Mouse (Mus musculus): ENCODE results near the gene Olfr288. TPM values are rescaled to one million over a fixed set of nuclear protein-coding genes. Genes with fewer than 3 reads are reported as not detected.
A peak's percentile ranks its signal among the peaks of the same experiment; 100 is the strongest.

The Olfr288 gene
- polyA plus RNA-seq, 1 experiment: not detected

DNA sequence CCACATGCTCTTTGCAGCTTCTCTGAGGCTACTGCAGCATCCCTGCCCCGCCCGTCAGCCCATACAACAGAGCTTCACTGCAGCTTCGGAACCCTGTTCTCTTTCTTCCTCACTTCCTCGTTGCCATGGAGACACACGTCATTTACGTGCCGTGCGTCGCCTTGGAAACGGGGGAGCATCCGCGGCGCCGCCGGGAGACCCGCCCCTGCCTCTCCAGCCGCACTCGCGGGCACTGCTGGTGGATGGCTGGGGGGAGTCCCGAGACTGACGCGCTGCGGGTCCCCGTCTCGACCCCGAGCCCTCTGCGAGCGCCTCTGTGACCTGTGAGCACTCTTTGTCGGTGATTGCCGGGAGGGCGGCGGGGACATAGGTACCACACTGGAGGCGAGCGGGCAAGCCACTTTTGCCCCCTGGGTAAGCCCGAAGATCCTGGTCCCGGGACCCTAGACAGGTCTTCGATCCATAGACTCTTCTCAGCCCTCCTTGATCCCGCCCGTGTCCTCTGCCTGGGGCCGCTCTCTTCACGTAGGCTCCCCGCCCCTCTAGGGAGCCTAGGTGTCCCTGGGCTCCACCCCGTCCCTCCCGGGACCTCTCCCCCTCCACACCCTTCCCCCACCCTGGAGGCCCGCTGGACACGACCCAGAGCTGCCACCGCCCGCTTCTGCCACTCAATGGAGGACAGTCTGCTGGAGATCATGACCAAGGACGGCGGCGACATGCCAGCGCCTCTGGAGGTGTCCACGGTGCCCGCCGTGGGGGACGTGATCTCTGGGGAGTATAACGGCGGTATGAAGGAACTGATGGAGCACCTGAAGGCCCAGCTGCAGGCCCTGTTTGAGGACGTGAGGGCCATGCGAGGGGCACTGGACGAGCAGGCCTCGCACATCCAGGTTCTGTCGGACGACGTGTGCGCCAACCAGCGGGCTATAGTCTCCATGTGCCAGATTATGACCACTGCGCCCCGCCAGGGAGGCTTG, 27.4 kb downstream of the Olfr288 start:
- H3K4me3 ChIP-seq (ENCODE audit: extremely low read depth, insufficient read depth, insufficient read length): peak overlapping the region; percentile 44; the same call in 1 of the 2 replicates
- DNase-seq (ENCODE audit: low read depth in 1 of 2, low spot score in 2 of 2): peak; percentile 54 to 66
- H3K36me3 ChIP-seq (ENCODE audit: control insufficient read depth, insufficient read depth, low read length): no peaks in the 10 kb centered on the region
- peaks cover 19% of the 10 kb centered on the region for H3K27me3 ChIP-seq (ENCODE audit: control insufficient read depth, insufficient read depth, low read length)
- TF ChIP-seq POLR2A (IDR thresholded peaks at IDR 0.05; ENCODE audit: low read depth, low read length) (no peak), CTCF (IDR thresholded peaks at IDR 0.05; ENCODE audit: extremely low read depth, insufficient read depth, insufficient read length, insufficient replicate concordance) (no peak)
- WGBS: 6% methylated on average over 69 of the region's 69 CpGs
- peaks cover 7% of the 10 kb centered on the region for H3K4me1 ChIP-seq (ENCODE audit: control insufficient read depth, insufficient read depth, insufficient read length)
- no peak overlapping the region for H3K27ac ChIP-seq (ENCODE audit: insufficient read depth, low read length)

DNA sequence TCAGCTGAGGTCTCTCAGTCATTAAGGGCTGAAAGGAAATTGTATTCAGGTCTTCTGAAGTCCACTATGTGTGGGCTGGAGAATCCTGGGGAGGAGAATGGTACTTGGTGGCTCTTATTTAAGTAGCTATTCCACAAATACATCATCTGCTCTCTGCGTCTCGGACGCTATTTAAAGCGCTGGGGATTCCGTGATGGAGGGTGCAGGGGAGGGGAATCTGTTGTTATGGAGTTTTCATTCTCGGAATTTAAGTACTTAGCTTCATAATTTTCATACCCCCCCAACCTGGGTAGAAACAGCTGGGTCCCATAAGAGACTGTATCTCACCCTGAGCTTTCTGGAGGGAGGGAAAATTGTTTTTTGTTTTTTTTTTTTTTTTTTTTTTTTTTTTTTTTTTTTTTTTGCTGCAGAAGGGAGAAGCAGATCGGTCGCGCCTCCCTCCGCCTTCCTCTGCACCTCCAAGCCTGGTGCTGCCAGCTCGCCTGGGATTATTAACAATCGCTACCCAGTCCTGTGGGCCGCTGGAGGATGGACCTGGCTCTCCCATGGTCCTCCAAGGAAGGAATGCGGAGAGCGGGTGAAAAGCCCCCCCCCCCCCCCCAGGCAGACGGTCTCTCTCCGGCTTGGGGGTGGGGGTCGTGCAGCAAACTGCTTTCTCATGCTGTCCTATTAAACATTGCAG, 28.2 kb downstream of the Olfr288 start, which contains the start of gene Ccdc184:
Gene Ccdc184, plus strand, starts transcription at position 196 of the 682 bp plus-strand sequence.
- WGBS: 7% methylated on average over 18 of the region's 18 CpGs
- Histone ChIP-seq H3K4me1 (ENCODE audit: control insufficient read depth, insufficient read depth, insufficient read length) (peaks cover 7% of the 10 kb centered on the region), H3K36me3 (ENCODE audit: control insufficient read depth, insufficient read depth, low read length) (no peaks in the 10 kb centered on the region), H3K27ac (ENCODE audit: insufficient read depth, low read length) (no peak within 1 kb of the TSS), H3K27me3 (ENCODE audit: control insufficient read depth, insufficient read depth, low read length) (peaks cover 19% of the 10 kb centered on the region), H3K4me3 (ENCODE audit: extremely low read depth, insufficient read depth, insufficient read length) (peak within 1 kb of the TSS; percentile 44; the same call in 1 of the 2 replicates)
- no peak for TF ChIP-seq CTCF (IDR thresholded peaks at IDR 0.05; ENCODE audit: extremely low read depth, insufficient read depth, insufficient read length, insufficient replicate concordance)
- TF ChIP-seq POLR2A (IDR thresholded peaks at IDR 0.05; ENCODE audit: low read depth, low read length): no peak
- no peak for DNase-seq (ENCODE audit: low read depth in 1 of 2, low spot score in 2 of 2)

DNA sequence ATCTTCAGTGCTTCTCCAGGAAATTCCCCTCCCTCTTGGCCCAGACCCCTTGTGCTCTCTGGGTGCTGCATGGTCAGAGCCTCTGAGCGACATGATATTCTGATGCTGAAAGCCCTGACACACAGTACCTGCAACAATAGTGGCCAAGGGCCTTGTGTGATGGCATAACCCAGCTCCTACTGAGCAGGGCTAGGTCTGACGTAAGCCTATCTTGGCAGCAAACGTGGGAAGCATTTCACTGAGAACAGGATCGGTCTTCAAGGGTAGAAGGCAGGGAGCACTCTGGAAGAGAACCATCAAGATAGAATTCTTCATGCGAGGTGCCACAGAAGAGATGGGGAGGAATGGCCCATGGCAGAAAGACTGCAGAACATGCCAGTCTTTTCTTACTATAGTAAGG, 29.8 kb downstream of the Olfr288 start, which contains the start of gene Asb8:
Gene Asb8, minus strand, starts transcription at position 101 of the 400 bp plus-strand sequence.
- Histone ChIP-seq H3K27me3 (ENCODE audit: control insufficient read depth, insufficient read depth, low read length) (peaks cover 19% of the 10 kb centered on the region), H3K36me3 (ENCODE audit: control insufficient read depth, insufficient read depth, low read length) (no peaks in the 10 kb centered on the region), H3K27ac (ENCODE audit: insufficient read depth, low read length) (no peak within 1 kb of the TSS), H3K4me3 (ENCODE audit: extremely low read depth, insufficient read depth, insufficient read length) (no peak within 1 kb of the TSS), H3K4me1 (ENCODE audit: control insufficient read depth, insufficient read depth, insufficient read length) (peaks cover 7% of the 10 kb centered on the region)
- TF ChIP-seq POLR2A (IDR thresholded peaks at IDR 0.05; ENCODE audit: low read depth, low read length) (no peak), CTCF (IDR thresholded peaks at IDR 0.05; ENCODE audit: extremely low read depth, insufficient read depth, insufficient read length, insufficient replicate concordance) (no peak)
- 85% methylated on average over 5 of the region's 5 CpGs for WGBS
- DNase-seq (ENCODE audit: low read depth in 1 of 2, low spot score in 2 of 2): no peak

DNA sequence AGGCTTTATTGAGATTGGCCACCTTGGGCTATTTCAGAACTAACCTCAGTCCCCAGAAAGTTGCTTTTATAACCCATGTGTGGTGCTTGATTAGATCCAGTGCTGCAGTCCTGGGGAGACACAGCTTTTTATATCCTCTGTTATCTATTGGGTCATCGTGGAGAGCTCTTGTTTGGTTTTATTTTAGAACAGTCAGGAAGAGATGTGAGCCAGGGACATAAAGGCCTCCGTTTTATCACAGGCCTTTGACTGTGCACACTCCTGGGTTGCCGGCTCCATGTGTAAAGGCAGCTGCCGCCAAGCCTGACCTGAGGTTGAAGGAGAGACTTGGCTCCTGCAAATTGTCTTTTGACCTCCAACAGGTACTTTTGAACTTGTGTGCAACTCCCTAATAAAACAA, 32.8 kb downstream of the Olfr288 start:
- Histone ChIP-seq H3K27ac (ENCODE audit: insufficient read depth, low read length) (no peak overlapping the region), H3K27me3 (ENCODE audit: control insufficient read depth, insufficient read depth, low read length) (peaks cover 6% of the 10 kb centered on the region), H3K36me3 (ENCODE audit: control insufficient read depth, insufficient read depth, low read length) (no peaks in the 10 kb centered on the region), H3K4me3 (ENCODE audit: extremely low read depth, insufficient read depth, insufficient read length) (no peak overlapping the region), H3K4me1 (ENCODE audit: control insufficient read depth, insufficient read depth, insufficient read length) (peaks cover 4% of the 10 kb centered on the region)
- TF ChIP-seq POLR2A (IDR thresholded peaks at IDR 0.05; ENCODE audit: low read depth, low read length) (no peak), CTCF (IDR thresholded peaks at IDR 0.05; ENCODE audit: extremely low read depth, insufficient read depth, insufficient read length, insufficient replicate concordance) (no peak)
- DNase-seq (ENCODE audit: low read depth in 1 of 2, low spot score in 2 of 2): no peak
- 75% methylated on average over 4 of the region's 4 CpGs for WGBS

DNA sequence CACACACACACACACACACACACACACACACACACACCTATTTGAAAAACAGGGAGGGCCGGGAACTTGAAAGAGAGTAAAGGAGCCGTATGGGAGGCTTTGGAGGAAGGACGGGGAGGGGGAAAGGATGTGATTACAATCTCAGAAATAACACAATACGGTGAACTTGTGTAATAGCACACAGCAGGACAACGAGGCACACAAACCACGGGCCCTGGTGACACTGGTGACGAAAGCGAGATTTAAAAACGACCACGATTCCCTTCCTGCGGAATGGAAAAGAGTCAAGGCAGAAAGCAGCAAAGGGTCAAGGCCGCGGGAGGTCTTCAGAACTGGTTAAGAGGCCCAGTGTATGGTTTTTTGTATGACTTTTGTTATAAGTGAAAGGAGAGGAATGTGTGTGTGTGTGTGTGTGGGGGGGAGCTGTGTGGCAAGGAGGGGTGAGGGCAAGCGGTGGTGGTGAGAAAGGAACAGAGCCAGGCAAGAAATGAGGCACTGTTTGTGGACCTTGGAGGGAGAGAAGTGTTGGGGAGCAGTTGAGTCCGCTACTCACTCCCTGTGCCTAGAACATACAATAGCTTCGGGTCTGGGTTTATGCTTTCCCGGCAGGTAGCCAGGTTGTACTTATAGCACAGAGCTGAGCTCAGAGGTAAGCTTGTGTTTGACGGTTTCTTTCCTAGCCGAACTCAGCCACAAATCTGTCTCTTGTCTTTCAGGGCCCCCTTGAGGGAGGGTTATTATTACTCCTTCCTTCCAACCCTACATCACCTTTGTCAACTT, 34.1 kb downstream of the Olfr288 start:
- no peak overlapping the region for H3K4me3 ChIP-seq (ENCODE audit: extremely low read depth, insufficient read depth, insufficient read length)
- no peak overlapping the region for H3K27ac ChIP-seq (ENCODE audit: insufficient read depth, low read length)
- no peak for TF ChIP-seq POLR2A (IDR thresholded peaks at IDR 0.05; ENCODE audit: low read depth, low read length)
- TF ChIP-seq CTCF (IDR thresholded peaks at IDR 0.05; ENCODE audit: extremely low read depth, insufficient read depth, insufficient read length, insufficient replicate concordance): no peak
- H3K36me3 ChIP-seq (ENCODE audit: control insufficient read depth, insufficient read depth, low read length): no peaks in the 10 kb centered on the region
- no peaks in the 10 kb centered on the region for H3K27me3 ChIP-seq (ENCODE audit: control insufficient read depth, insufficient read depth, low read length)
- no peaks in the 10 kb centered on the region for H3K4me1 ChIP-seq (ENCODE audit: control insufficient read depth, insufficient read depth, insufficient read length)
- no peak for DNase-seq (ENCODE audit: low read depth in 1 of 2, low spot score in 2 of 2)
- 67% methylated on average over 19 of the region's 19 CpGs for WGBS

DNA sequence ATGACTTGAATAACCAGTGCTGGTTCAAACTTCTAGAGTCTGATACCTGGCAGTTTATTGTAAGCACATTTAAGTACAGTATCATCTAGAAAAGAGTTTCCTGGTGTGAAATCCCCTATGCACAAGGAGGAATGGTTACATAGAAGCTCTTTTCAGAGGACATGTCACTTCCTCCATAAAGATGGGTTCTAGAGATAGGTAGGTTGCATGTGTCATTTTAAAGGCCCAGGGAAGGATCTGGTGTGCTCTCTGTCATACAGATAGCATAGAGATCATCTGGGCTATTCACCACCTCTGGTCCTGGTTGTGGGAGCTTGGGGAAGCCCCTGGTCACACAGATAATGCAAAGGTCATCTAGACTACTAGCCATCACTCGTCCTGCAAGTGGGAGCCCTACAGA, 38.1 kb downstream of the Olfr288 start:
- no peak overlapping the region for H3K27ac ChIP-seq (ENCODE audit: insufficient read depth, low read length)
- no peak overlapping the region for H3K4me3 ChIP-seq (ENCODE audit: extremely low read depth, insufficient read depth, insufficient read length)
- no peaks in the 10 kb centered on the region for H3K36me3 ChIP-seq (ENCODE audit: control insufficient read depth, insufficient read depth, low read length)
- TF ChIP-seq POLR2A (IDR thresholded peaks at IDR 0.05; ENCODE audit: low read depth, low read length): no peak
- TF ChIP-seq CTCF (IDR thresholded peaks at IDR 0.05; ENCODE audit: extremely low read depth, insufficient read depth, insufficient read length, insufficient replicate concordance): no peak
- no peak for DNase-seq (ENCODE audit: low read depth in 1 of 2, low spot score in 2 of 2)
- H3K27me3 ChIP-seq (ENCODE audit: control insufficient read depth, insufficient read depth, low read length): no peaks in the 10 kb centered on the region
- whole genome bisulfite sequencing: 72% methylated on average over 1 of the region's 1 CpGs
- H3K4me1 ChIP-seq (ENCODE audit: control insufficient read depth, insufficient read depth, insufficient read length): no peaks in the 10 kb centered on the region

Measured in spleen, adult 2 months (tissue).